Mouse (Mus musculus): ENCODE results near the gene Mmp10. TPM values are rescaled to one million over a fixed set of nuclear protein-coding genes. Genes with fewer than 3 reads are reported as not detected.

Gene Mmp10
- total and polyA plus RNA-seq, 3 experiments, result not detected

DNA sequence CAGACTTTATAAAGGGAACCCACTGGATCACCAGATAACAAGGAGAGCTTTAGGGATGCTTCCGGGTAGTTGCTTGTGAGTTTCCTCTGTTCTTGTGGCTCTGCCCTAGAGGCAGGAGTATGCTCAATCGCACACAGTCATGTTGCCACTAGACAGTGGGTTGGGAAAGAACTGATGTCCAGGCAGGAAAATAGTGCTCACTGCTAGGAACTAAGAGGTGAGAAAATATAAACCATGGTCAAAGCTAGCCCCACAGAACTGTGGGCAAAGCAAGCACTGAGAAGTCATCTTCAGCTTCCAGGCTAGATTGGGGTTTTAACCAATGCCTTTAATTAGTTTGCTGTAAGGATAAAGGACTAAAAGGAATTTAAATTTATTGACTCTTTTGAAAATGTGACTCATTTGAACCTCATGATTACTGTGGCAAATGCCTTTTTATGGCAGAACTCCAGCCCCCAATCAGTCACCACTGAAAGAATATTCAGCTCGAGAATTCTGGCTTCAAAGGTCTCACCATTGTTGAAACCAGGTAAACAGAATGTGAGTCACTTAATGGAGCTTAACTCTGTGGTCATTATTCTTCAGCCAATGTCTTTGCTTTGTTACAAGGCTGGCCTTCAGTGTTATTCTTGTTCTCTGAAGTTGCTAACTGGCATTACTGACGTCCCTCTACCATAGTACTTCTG lies 24.2 kb downstream of the Mmp10 start:
- no peaks in the 10 kb centered on the region for H3K9me3 ChIP-seq (replicated peaks; ENCODE audit: insufficient read depth, low read length)
- no peak overlapping the region for H3K4me3 ChIP-seq (ENCODE audit: control insufficient read depth in 1 of 2, insufficient read depth in 1 of 2, low read depth in 2 of 2, low read length in 2 of 2)
- no peaks in the 10 kb centered on the region for H3K36me3 ChIP-seq (ENCODE audit: control insufficient read depth in 1 of 2, insufficient read depth in 2 of 2, low read length in 2 of 2)
- no peak overlapping the region for H3K27ac ChIP-seq (ENCODE audit: control insufficient read depth, low read depth, low read length)
- H3K79me2 ChIP-seq (ENCODE audit: control insufficient read depth, insufficient read depth, low read length, poor library complexity), result no peaks in the 10 kb centered on the region
- no peak for DNase-seq (ENCODE audit: low read depth, low spot score)
- H3K27me3 ChIP-seq (ENCODE audit: control insufficient read depth in 1 of 2, insufficient read depth in 2 of 2, low read length in 2 of 2), result no peaks in the 10 kb centered on the region
- no peak overlapping the region for H3K9ac ChIP-seq (ENCODE audit: control insufficient read depth, low read depth, low read length, poor library complexity, severe bottlenecking)
- TF ChIP-seq ZKSCAN1 (IDR thresholded peaks at IDR 0.05; ENCODE audit: low read depth, low read length) (no peak), MAFK (IDR thresholded peaks at IDR 0.05; ENCODE audit: borderline replicate concordance, low read depth, low read length) (no peak), POLR2AphosphoS5 (IDR thresholded peaks at IDR 0.05; ENCODE audit: borderline replicate concordance, low read depth, low read length) (no peak), NRF1 (IDR thresholded peaks at IDR 0.05; ENCODE audit: insufficient read depth, low read depth, low read length, poor library complexity, severe bottlenecking) (no peak), ZMIZ1 (IDR thresholded peaks at IDR 0.05; ENCODE audit: low read depth, low read length) (no peak), CTCF (IDR thresholded peaks at IDR 0.05 in 2 of 3, conservative IDR thresholded peaks at IDR 0.05 in 1 of 3; ENCODE audit: control insufficient read depth in 1 of 3, insufficient read depth in 1 of 3, low read depth in 2 of 3, low read length in 3 of 3, poor library complexity in 1 of 3, severe bottlenecking in 1 of 3) (no peak), ZNF384 (IDR thresholded peaks at IDR 0.05; ENCODE audit: low read depth, low read length) (no peak), MEF2A (IDR thresholded peaks at IDR 0.05; ENCODE audit: extremely low read depth, insufficient replicate concordance, low read depth, low read length, poor library complexity, severe bottlenecking) (no peak), BHLHE40 (IDR thresholded peaks at IDR 0.05; ENCODE audit: borderline replicate concordance, low read depth, low read length) (no peak), TAL1 (IDR thresholded peaks at IDR 0.05; ENCODE audit: low read length) (no peak), MXI1 (IDR thresholded peaks at IDR 0.05; ENCODE audit: low read depth, low read length) (no peak), HCFC1 (IDR thresholded peaks at IDR 0.05; ENCODE audit: low read depth, low read length) (no peak), RCOR1 (IDR thresholded peaks at IDR 0.05; ENCODE audit: low read depth, low read length) (no peak), KAT2A (conservative IDR thresholded peaks at IDR 0.05; ENCODE audit: low read depth, low read length) (no peak)
- H3K4me1 ChIP-seq (ENCODE audit: control insufficient read depth in 1 of 2, insufficient read depth in 2 of 2, low read length in 2 of 2), result peaks cover 0 to 3% of the 10 kb centered on the region in 2 experiments; a peak in 1 of 4 replicates

GRCm38 (mm10) chr9:7542763-7543162 lies 40.6 kb downstream of the Mmp10 start:
- H3K36me3 ChIP-seq (ENCODE audit: control insufficient read depth in 1 of 2, insufficient read depth in 2 of 2, low read length in 2 of 2), result no peaks in the 10 kb centered on the region
- no peaks in the 10 kb centered on the region for H3K4me1 ChIP-seq (ENCODE audit: control insufficient read depth in 1 of 2, insufficient read depth in 2 of 2, low read length in 2 of 2)
- DNase-seq (ENCODE audit: low read depth, low spot score), result no peak
- no peak overlapping the region for H3K4me3 ChIP-seq (ENCODE audit: control insufficient read depth in 1 of 2, insufficient read depth in 1 of 2, low read depth in 2 of 2, low read length in 2 of 2)
- TF ChIP-seq EP300 (IDR thresholded peaks at IDR 0.05; ENCODE audit: low read depth in 1 of 2, low read length in 2 of 2), result no peak
- H3K79me2 ChIP-seq (ENCODE audit: control insufficient read depth, insufficient read depth, low read length, poor library complexity), result no peaks in the 10 kb centered on the region
- H3K27ac ChIP-seq (ENCODE audit: control insufficient read depth, low read depth, low read length), result no peak overlapping the region
- no peaks in the 10 kb centered on the region for H3K9me3 ChIP-seq (replicated peaks; ENCODE audit: insufficient read depth, low read length)
- no peak overlapping the region for H3K9ac ChIP-seq (ENCODE audit: control insufficient read depth, low read depth, low read length, poor library complexity, severe bottlenecking)
- peaks cover 0 to 2% of the 10 kb centered on the region in 2 experiments; a peak in 1 of 4 replicates for H3K27me3 ChIP-seq (ENCODE audit: control insufficient read depth in 1 of 2, insufficient read depth in 2 of 2, low read length in 2 of 2)
